Mouse (Mus musculus) adrenal gland, postnatal 14 days (tissue): Measurements from ENCODE around the gene Vmn1r221. TPM values are rescaled to one million over a fixed set of nuclear protein-coding genes. Genes with fewer than 3 reads are reported as not detected.
"Not testable (repeated sequence)": the region's sequence is repeated elsewhere in the genome, so short reads cannot be mapped to it uniquely, and the experiment has no call there.

Experiments used
- DNase-seq: peaks from one replicate; pipeline ENCODE4 v3.0.0; 2021; ENCODE audit warnings: mixed read lengths
- long read RNA-seq, 2 experiments: library from polyadenylated mRNA; stranded (forward); transcript quantifications; one replicate each; pipeline ENCODE4 v2.0.0; 2021
- total RNA-seq: library from RNA; stranded (reverse); gene quantifications from 2 replicates; pipeline ENCODE4 v1.2.3, GENCODE M21; 2021

The Vmn1r221 gene
- total RNA-seq: not detected in 2 replicates
- long read RNA-seq, experiment 1: 0 reads
- long read RNA-seq, experiment 2: 0 reads

GRCm38 (mm10) chr13:23213827-23214226 is at the start of gene Vmn1r221:
Vmn1r221 (plus strand) TSS chr13:23214127.
- DNase-seq: not testable (repeated sequence)

- not testable (repeated sequence) for DNase-seq
These were observed 47.5 kb upstream of the Vmn1r221 start for GRCm38 (mm10) chr13:23166471-23166870.

GRCm38 (mm10) chr13:23187875-23188274 is 26.1 kb upstream of the Vmn1r221 start, which contains the start of gene Vmn1r220:
Vmn1r220 (minus strand) TSS chr13:23187975.
- no peak for DNase-seq

GRCm38 (mm10) chr13:23203885-23204284 is 10.0 kb upstream of the Vmn1r221 start:
- DNase-seq: not testable (repeated sequence)

- DNase-seq: not testable (repeated sequence)
These were observed 21.9 kb downstream of the Vmn1r221 start, which contains the start of gene Vmn1r222 for GRCm38 (mm10) chr13:23235847-23236246. Vmn1r222 (minus strand) TSS chr13:23235947.

- not testable (repeated sequence) for DNase-seq
These were observed 32.9 kb downstream of the Vmn1r221 start, which contains the start of gene Vmn1r223 for GRCm38 (mm10) chr13:23246834-23247233. Vmn1r223 (plus strand) TSS chr13:23247134.

- no peak for DNase-seq
These were observed 44.7 kb downstream of the Vmn1r221 start for GRCm38 (mm10) chr13:23258546-23259048.

- DNase-seq: not testable (repeated sequence)
These were observed 54.7 kb downstream of the Vmn1r221 start for GRCm38 (mm10) chr13:23268606-23269005.

GRCm38 (mm10) chr13:23269127-23269526 is 55.2 kb downstream of the Vmn1r221 start:
- DNase-seq: not testable (repeated sequence)

- no peak for DNase-seq
These were observed 55.8 kb downstream of the Vmn1r221 start for GRCm38 (mm10) chr13:23269681-23270080.

- DNase-seq: no peak
These were observed 56.6 kb downstream of the Vmn1r221 start for GRCm38 (mm10) chr13:23270321-23271101.

Other genes with a start within 250 kb of the Vmn1r221 start
- gene Vmn1r213, start 206.5 kb upstream of the Vmn1r221 start, total RNA-seq: not detected in 2 replicates
- gene Vmn1r214, start 183.7 kb upstream of the Vmn1r221 start, total RNA-seq: not detected in 2 replicates
- gene Vmn1r215, start 146.1 kb upstream of the Vmn1r221 start, total RNA-seq: not detected in 2 replicates
- not detected in 2 replicates for gene Vmn1r217, start 95.9 kb upstream of the Vmn1r221 start, total RNA-seq
- gene Vmn1r218, start 81.0 kb upstream of the Vmn1r221 start, total RNA-seq: not detected in 2 replicates
- gene Vmn1r219, start 54.8 kb upstream of the Vmn1r221 start, total RNA-seq: not detected in 2 replicates
- gene Vmn1r220, start 26.2 kb upstream of the Vmn1r221 start, total RNA-seq: not detected in 2 replicates
- not detected in 2 replicates for gene Vmn1r222, start 21.8 kb downstream of the Vmn1r221 start, total RNA-seq
- not detected in 2 replicates for gene Vmn1r223, start 33.0 kb downstream of the Vmn1r221 start, total RNA-seq
- 20.6 and 26.1 TPM in 2 replicates for gene Zfp322a, start 155.1 kb downstream of the Vmn1r221 start, total RNA-seq
- gene Abt1, start 209.7 kb downstream of the Vmn1r221 start, total RNA-seq: 5.9 and 6.3 TPM in 2 replicates